Mouse (Mus musculus) natural killer cell, adult 2 months (primary cell): ENCODE data around the gene Tas2r135.

Experiments
- DNase-seq, 2 experiments: peaks; one replicate each; pipeline ENCODE4 v3.0.0; 2022; ENCODE audit warnings: low spot score in 2 of 2

Gene Tas2r135

GRCm38 (mm10) chr6:42405134-42405533 lies at the start of gene Tas2r135:
TSS of gene Tas2r135 (plus strand) at chr6:42405434.
- DNase-seq = no peak

- DNase-seq = no peak
Observed at GRCm38 (mm10) chr6:42355794-42356600, 49.2 kb upstream of the Tas2r135 start.

- no peak for DNase-seq
Observed at GRCm38 (mm10) chr6:42356913-42357312, 48.3 kb upstream of the Tas2r135 start.

- no peak for DNase-seq
Observed at GRCm38 (mm10) chr6:42357901-42358300, 47.3 kb upstream of the Tas2r135 start.

- DNase-seq = no peak
Observed at GRCm38 (mm10) chr6:42358901-42359300, 46.3 kb upstream of the Tas2r135 start.

- DNase-seq = no peak
Observed at GRCm38 (mm10) chr6:42359364-42360147, 45.7 kb upstream of the Tas2r135 start.

DNA sequence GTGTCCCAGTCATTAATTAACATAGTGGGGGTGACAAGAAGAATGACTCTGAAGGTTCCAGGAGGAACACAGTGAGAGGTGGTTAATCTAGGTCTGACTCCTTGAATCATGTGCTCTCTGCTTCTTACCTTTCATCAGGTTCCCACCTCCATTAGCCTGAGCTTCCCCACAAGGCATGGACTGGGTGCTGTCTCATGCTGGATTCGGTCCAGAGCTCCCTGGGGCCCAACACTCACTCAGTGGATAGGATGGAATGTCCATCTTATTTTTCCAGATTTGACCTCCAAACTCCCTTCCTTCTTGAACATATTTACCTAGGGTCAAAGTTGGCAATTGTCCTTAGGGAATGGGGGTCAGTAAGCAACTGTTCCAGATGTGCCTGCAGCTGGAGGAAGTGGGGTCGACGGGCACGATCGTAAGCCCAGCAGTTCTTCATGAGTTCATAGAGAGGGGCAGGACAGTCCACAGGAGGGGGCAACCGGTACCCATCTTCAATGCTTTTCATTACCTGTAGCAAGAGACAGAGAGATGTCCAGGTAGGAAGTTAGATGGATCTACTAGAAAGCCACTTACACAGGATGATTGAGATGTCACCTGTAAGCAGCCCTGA lies 44.9 kb upstream of the Tas2r135 start:
- no peak for DNase-seq

DNA sequence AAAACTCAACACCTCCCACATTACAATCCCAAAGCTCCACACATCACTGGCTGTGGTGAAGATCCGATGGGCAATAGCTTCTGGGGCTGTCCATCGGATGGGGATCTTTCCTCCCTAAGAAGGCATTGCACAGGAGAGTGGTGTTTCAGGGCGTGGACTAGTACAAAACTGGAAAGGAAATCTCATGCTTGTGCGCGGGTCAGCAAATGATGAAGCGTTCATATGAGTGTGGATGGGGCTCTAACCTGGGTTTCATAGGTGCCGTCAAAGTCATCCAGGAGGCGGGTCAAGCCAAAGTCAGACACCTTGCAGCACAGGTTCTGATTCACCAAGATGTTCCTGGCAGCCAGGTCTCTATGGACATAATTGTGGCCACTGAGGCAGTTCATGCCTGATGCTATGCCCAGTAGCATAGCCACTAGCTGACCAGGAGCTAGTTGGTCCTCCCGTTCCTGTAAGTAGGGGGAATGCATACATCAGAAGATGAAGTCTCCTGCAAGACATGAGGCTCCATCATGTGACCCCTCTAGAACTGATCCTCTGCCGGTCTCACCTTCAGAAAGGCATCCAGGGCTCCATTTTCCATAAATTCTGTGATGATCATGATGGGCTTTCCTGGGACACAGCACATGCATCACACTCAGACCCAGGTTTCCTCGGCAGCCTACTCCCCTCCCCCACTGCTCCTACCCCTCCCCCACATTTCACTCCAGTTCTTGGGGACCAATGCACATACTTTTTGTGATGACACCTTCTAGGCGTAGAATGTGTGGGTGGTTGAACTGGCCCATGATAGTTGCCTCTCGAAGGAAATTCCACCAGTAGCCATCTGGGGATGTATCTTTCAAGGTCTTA lies 44.0 kb upstream of the Tas2r135 start:
- DNase-seq = no peak

GRCm38 (mm10) chr6:42362074-42362473 lies 43.2 kb upstream of the Tas2r135 start:
- no peak for DNase-seq

DNA sequence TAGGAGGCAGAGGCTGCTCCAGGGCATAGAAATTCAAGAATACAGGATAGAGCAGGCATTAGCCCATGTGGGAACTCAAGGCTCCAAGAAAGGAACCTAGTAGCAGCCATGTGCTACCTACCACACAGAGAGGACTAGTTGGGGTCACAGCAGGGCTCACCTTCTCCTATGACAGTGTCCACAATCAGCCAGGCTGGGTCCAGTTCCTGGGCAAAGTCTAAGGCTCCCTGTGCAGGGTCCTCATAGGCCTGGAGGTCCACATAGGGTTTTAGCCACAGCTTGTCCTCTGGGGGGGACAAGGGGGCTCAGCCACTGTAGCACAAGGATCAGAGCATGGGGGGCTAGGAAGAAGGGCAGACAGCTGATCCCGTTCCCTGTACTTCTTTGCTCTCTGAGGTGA lies 42.7 kb upstream of the Tas2r135 start:
- no peak for DNase-seq

DNA sequence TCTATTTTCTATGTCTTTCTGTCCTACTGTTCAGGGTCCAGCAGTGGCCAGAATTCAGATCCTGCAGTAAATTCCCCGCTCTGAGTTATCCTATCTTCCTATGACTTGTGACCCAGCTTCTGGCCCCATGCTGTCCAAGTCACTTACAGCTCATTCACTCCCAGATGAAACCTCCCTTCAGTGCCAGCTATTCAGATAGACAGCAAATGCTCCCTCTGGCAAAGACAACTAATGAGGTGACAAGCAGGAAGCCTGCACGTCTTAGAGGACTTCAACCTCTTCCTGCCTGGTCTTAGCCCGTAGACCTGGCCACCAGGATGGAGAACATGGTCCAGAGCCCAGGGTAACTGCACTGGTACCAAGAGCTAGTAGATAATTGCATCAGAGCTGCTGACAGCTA lies 42.3 kb upstream of the Tas2r135 start:
- DNase-seq = no peak

DNA sequence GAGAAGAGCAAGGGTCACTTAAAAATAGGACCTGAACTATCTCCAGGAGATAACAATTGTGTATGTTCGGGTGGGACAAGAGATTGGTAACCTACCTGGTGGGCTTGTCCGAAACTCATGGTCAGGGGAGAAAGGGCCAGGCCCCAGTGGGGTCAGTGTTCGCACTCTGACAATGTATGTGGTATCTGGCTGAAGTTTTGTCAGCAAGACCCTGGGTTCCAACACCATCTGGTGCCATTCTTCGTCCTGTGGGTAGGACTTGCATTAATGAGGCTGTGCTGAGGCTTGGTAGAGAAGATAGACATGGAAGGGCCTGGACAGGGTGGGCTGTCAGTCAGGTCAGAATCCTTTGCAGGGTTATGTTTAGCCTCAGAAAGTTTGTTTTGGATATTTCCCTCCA lies 41.2 kb upstream of the Tas2r135 start:
- DNase-seq = no peak

DNA sequence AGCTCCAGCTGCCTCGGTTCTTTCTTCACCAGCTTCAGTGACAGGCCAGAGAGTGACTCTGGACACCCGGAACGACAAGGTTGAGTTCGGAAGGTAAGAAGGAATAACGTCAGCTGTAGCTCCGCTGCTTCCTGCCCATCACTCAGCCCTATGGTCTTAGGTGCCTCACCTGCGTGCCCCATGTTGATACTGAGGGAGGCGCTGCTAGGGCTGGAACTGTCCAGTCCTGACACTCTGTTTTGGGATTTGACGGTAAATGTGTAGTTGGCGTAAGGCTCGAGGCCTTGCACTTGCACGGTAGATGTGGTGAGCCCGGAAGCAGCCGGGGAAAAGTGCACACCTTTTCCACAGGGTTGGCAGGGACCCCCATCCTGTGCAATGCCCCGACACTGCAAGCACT lies 40.6 kb upstream of the Tas2r135 start:
- DNase-seq = no peak

DNA sequence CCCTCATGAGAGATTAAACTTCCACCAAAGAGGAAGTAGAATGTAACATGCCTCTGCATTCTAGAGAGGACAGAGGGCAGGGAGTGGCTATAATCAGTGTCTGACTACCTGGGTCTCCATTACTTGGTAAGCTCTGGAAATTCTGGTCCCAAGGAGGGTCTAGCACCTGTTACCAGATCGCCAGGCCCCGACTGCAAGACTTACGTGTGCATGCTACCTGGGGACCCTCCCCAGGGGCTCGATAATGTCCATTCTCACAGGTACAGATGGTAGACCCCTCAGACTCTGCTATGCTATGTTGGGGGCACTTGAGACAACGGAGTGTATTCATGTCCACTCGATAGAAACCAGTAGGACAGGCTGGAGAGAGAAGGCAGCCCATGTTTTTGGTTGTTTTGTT lies 40.0 kb upstream of the Tas2r135 start:
- DNase-seq = no peak

- DNase-seq = no peak
Observed at GRCm38 (mm10) chr6:42369870-42370269, 35.4 kb upstream of the Tas2r135 start.

GRCm38 (mm10) chr6:42370630-42371363 lies 34.4 kb upstream of the Tas2r135 start:
- DNase-seq = no peak

DNA sequence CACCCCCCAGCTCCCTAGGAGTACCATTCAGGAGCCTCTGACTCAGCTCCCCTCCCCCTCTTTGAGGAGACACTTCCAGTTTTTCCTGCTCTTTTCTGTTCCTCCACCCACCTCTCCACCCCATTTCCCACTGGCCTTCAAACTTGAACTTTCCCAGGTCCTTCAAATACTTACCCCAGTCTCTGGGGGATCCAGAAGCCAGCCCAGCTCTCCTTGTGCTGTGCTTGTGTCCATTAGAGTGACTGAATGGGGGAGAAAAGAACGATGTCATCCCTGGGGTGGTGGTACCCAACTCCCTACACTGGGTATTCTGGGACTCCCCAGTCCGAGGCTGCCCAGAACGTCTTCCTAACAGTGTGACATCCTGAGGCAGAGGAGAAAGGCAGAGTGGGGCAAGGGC lies 33.2 kb upstream of the Tas2r135 start:
- DNase-seq = no peak

- DNase-seq = no peak
Observed at GRCm38 (mm10) chr6:42372421-42372815, 32.8 kb upstream of the Tas2r135 start.

DNA sequence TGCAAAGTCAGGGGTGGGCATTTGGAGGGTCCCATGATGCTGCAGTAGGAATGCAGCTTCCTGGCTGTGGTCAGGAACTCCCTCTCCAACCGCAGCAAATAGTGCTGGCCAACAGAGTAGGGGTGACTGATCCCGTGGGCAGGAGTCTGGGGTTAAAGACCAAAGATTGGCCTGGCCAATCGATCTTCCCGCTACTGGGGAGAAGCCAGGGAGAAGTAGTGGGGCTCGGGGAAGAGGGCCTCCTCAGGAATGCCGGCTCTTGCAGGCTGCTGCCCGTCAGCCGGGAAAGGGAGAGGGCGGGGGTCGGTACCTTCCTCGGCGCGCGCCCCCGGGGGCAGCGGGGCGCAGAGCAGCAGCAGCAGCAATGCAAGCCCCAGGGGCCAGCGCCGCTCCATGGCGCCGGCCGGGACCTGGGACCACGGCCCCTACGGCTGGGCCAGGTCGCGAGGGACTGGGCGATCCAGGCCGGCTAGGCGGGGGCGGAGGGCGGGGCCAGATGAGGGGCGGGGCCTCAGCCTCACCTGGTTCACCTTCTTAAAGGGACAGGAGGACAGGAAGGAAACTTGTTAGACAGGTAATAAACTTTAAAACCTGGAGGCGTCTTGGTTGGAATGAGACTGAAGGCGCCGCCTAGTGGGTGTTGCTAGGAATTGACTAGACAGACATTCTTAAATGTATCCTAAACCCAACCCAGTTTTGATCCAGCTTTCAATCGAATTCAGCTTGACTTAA lies 32.3 kb upstream of the Tas2r135 start, which contains the start of gene Epha1:
TSS of gene Epha1 (minus strand) at position 453 of the 732 bp plus-strand sequence.
- DNase-seq = peak; percentile 36 to 62
